Mouse (Mus musculus) urinary bladder, postnatal 25 days (tissue): Measurements from ENCODE around the gene Atf7ip.

Source experiments
- DNase-seq: peaks from one replicate; pipeline ENCODE4 v3.0.0; 2022; ENCODE audit warnings: low spot score

The Atf7ip gene

DNA sequence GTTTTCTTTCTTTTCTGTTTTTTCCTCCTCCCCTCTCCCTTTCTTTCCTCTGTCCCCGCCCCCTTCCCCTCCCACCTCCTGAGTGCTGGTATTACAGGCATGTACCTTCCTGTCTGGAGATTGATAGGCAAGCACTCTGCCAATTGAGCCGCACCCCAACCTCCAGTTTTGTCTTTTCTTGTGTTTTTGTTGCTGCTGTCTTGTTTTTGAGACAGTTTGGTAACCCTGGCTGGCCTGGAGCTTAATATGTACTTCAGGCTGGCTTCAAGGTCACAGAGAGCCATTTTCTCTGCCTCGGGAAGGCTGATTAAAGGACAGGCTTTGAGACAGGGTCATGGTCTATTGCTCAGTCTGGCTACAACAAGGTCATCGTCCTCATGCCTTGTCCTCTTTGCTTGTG is 18.8 kb downstream of the Atf7ip start:
- DNase-seq = no peak

DNA sequence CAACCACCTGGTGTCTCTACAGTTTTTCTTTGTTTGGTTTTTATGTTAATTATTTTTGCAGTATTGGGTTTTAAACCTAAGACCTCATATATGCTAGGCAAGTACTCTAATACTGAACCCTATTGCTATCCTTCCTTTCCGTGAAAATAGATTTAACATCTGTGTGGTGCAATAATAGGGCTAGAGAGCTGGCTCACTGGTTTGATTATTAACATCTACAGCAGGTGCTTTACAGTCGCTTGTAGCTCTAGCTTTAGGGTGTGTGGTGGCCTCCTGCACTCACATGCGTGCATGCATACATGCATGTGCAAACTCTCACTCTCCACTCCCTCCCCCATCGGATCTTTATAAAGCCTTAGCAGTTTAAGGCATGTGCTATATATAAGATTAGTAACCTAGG is 19.6 kb downstream of the Atf7ip start:
- DNase-seq = no peak

GRCm38 (mm10) chr6:136529156-136529555 is 23.2 kb downstream of the Atf7ip start:
- DNase-seq = no peak

DNA sequence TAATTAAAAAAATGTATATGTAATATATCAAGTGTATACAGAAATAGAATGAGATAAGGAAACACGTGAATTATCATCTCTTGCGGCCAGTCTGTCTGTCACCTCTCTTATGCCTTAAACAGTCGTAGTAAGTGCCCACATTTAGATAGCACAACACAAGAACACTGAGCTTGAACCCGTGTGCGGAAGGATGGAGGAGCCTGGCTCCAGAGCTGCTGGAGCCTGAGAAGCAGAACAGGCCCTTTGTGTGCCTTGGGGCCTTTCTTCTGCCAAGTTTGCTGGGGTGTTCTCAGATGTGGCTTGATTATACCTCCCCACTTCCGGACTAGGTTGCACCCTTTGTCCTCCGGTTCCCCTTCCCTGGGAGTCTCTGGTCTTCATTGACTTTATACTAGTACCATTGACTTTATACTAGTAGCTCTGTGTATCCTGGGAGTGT is 25.8 kb downstream of the Atf7ip start:
- DNase-seq = no peak

GRCm38 (mm10) chr6:136532535-136533291 is 26.7 kb downstream of the Atf7ip start:
- DNase-seq = peak; percentile 57

DNA sequence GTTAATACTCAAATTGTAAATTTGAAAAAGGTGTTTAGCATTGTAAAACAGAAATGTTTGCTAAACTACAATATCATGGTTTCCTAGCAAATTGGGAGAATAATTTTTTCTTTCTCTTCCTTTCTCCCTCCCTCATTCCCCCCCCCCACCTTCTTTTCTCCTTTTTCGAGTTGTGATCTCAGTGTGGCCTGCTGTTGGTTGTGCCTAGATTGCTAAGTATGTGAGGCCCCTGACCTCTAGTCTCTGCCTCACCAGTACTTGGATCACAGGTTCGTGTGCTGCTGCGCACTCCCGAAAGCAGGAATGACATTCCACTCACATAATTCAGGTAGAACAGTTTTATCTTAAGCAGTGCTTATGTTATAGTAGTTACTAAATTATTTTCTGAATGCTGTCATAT is 27.8 kb downstream of the Atf7ip start:
- no peak for DNase-seq

DNA sequence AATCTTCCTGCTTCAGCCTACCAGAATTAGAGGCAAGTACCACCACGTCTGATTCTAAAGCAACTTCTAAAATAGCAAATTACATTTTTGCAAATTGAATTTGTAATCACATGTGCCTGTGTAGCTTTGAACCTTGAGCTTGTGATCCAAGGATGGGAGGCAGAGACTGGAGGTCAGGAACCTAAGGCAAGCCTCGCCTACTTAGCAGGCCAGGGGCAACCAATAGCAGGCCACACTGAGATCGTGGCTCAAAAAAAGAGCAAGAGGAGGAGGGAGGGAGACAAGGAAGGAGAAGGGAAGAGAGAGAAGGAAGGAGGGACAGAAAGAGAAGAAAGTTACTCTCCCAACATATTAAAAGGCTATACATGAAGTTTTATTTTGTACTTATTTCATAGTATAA is 28.5 kb downstream of the Atf7ip start:
- no peak for DNase-seq

GRCm38 (mm10) chr6:136535176-136535575 is 29.2 kb downstream of the Atf7ip start:
- no peak for DNase-seq

DNA sequence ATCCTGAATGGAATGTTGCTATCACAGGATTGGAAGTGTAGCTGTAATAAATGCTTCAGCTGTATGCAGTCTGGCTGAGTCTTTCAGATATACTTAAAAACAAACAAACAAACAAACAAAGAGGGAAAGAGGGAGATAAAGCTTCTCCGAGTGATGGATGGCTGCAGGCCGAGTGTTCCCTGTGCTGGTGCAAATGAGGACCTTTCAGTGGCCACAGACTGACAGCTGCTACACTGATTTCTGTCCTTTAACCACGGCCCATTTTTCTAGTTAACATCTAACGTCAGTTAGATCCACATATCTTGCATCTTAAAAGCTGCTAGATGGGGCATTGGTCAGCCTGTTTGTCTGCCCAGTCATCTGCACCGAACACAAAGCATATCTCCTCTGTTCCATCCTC is 30.2 kb downstream of the Atf7ip start:
- no peak for DNase-seq

- DNase-seq = no peak
These were observed 35.4 kb downstream of the Atf7ip start for GRCm38 (mm10) chr6:136541350-136541749.

DNA sequence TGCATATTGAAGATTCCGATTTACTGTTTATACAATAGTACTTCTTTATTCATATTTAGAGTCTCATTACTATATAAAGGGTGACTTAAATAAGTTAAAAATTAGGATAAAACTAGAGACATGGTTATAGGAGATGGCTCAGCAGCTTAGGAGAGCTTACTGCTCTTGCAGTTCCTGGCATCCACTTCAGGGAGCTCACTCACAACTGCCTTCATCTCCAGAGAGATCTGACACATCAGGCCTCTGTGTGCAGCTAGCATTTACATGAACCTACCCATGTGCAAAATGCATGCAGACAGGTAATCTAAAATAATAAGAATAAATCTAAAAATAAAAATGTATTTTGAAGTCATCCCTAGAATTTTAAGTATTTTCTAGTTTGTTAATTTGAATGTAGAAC is 36.1 kb downstream of the Atf7ip start:
- no peak for DNase-seq

DNA sequence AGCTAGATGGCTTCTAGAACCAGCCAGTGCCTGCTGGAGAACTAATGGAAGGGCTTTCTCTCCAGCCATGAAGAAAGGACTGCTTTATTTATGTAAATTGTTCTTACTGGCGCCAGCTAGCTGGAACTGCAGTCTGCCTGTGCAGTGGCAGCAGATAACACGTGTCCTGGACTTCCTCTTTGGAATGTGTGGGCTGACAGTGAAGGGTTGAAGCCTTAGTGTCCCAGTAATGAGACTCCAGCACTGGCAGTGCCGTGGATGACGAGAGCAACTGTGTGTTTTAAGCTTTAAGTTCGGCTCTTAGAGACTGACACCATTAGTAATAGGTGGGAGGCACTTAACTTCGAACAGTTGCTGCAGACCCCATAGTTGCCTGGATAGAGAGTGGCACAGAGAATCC is 37.2 kb downstream of the Atf7ip start:
- DNase-seq = no peak

DNA sequence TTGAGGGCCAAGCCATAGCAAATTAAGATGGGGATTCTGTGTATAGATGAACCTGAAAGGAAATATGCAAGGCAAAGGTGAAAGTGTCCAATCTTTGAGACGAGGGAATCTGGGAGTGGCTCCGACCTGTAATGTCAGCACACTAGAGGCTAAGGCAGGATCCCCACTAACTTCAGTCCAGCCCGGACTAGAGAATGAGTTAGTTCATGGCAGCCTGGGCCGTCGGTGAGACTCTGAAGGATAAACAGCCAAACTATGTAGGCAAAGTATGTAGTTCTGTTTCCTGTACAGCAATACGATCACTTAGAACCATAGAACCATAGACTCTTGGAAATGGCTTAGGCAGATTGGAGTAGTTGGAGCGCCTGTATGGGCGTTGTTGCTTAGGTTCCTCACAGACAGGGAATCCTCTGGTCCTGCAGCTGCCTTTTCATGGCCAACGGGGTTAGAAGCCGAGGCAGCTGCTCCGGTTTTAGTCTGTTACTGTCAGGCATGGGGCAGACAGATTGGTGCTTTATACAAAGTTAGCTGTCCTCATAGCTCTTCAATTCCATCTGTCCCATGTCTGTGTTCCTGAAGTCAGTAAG is 39.4 kb downstream of the Atf7ip start:
- DNase-seq = no peak

GRCm38 (mm10) chr6:136546286-136546685 is 40.3 kb downstream of the Atf7ip start:
- no peak for DNase-seq

DNA sequence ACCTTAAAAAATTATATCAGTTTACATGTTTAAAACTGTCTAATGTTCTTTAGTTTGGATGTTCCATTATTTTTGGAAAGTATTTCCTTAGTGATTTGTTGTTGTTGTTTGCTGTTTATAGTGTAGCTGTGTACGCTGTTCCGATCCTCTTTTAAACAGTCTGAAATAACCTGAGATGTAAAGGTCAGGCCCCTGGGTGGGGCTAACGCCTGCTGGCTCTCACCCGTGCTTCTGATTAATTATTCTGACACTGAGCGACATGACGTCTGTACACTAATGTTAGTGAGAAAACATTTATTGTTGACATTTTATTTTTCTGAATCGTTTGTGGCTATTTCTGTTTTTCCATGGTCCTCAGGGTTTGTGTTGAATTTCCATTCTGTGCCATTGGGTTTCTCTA is 41.0 kb downstream of the Atf7ip start:
- no peak for DNase-seq

GRCm38 (mm10) chr6:136548041-136548770 is 42.2 kb downstream of the Atf7ip start:
- no peak for DNase-seq

- no peak for DNase-seq
These were observed 42.8 kb downstream of the Atf7ip start for GRCm38 (mm10) chr6:136548796-136549195.

DNA sequence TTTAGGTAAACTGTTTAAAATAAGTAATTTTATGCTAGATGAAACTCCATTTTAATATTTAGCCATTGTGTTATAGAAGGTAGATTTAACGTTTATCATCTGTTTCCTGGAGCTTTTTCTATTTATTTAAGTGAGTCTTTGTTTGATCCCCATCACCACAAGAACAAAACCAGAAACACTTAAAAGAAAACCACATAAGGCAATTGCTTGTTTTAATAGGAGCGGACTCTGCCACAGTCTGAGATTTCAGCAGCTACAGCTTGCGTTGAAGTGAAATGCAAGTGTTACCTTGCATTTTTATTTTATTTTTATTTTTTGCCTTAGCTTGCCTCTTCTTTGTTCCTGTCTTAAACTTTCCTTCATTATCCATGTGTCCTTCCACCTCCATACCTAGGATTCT is 43.6 kb downstream of the Atf7ip start:
- no peak for DNase-seq

DNA sequence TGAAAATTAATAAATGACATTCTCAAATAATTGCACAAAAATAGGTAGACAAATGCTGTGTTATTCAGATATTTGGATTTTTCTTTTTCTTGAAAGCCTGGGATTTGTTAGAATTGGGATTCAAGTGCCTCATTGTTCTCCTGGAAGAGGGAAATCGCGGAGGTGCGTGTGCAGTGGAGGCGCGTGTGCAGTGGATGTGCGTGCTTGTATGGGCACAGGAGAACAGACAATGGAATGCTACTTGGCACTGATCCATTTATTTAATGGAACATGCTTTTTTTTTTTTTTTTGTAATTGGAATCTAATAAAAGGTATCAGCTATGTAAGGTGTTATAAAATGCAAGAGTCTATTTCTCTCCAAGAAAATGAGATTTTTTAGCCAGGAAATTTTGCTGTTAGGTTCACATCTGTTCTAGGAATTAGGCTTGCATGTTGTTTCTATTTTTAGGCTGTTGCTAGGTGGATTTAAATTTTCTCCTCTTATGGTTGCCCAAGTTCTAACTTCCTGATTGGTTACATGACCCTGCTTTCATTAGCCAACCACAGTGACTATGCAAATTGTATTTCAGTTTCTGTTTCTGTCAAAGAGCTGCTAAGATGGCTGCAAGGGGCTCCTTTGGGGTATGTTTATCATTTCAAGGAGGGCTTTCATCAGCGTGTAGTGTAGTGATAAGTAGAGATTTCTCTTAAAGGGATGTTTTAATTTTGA is 44.8 kb downstream of the Atf7ip start:
- DNase-seq = no peak

GRCm38 (mm10) chr6:136551550-136552109 is 45.7 kb downstream of the Atf7ip start:
- no peak for DNase-seq

- no peak for DNase-seq
These were observed 47.2 kb downstream of the Atf7ip start for GRCm38 (mm10) chr6:136553156-136553555.
